Mouse (Mus musculus): ENCODE measurements at regions not wholly inside any gene's neighbourhood (a gene's known extent, or its start where the extent isn't known, plus 50 kb on each side); places are given as distances from the start of the nearest gene placed in this dataset.

DNA sequence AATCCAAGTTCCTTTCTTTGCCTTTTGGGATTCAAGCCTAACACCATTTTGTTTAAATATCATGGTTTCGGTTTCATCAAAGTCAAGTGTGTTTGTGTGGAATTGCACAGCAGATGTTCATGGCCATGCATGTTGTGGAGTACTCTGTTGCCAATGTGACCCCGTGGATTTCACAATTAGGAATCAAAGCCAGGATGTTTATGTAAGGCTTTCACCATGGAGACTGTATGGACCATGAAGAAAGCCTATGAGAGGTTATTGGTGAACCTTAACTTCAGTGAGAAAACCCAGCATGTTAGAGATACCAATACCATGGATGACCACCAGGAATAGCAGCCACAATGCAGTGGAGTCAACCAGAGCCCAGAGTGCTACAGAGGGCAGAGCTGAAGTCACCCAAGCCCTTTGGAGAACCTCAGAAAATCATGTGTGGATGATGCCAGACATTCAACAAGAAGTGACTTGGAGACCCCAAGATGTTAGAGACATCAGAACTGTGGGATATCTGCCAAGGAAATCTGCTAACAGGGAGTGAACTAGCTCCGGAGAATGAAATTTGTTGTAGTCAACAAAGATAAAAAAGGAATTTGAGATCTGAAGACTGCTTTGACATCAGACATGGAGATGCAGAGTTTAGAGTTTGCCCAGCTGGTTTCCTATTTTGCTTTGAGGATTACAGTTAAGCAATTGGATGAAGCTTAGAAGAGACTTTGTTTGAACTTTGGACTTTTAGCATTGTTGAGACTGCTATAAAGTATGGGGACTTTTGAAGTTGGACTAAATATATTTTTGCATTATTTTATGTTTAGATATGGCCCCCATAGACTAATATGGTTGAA lies 615.3 kb downstream of the Tmem182 start:
- DNase-seq = no peak

DNA sequence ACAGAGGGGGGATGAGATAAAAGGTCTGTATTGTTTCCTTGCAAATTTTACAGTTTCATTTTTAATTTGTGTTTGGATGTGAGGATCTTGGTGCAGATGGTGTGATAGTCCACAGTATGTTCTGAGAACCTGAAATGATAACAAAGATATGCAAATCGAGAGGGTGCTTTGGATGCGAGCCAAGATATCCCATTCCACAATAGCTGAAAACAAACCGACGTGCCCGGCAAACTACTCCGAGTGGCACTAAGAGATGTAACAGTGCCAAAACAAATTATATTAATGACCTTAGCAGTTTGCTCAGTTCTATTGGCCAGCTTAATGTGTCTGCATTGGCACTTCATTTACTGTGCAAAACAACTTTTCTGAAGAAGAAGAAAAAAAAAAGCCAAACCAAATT lies 622.5 kb downstream of the Tmem182 start:
- DNase-seq = no peak

DNA sequence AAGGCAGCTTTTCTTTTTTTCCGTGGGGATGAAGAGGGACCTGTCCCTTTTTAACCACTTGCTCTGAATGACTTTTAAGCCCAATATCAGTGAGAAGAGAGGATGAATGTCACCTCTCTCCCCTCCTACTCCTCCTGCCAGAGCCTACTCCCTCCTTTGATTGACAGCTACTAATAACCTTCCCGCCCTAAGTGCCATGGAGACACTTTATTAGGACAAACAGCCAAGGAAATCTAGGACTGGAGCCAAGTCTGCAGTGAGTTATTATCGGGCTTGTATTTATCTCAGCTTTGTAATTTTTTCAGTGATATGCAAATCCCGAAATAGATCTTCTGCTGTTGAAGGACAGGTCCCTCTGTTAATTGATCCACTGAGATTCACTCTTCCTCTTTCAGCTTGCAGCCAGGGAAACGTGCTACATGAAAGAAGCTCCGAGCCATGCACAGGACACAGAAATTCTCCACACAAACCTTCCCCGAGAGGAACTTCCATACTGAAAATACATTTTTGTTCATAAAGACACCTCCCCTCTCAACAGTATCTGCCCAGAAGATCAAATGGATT lies 625.8 kb downstream of the Tmem182 start:
- DNase-seq = no peak

DNA sequence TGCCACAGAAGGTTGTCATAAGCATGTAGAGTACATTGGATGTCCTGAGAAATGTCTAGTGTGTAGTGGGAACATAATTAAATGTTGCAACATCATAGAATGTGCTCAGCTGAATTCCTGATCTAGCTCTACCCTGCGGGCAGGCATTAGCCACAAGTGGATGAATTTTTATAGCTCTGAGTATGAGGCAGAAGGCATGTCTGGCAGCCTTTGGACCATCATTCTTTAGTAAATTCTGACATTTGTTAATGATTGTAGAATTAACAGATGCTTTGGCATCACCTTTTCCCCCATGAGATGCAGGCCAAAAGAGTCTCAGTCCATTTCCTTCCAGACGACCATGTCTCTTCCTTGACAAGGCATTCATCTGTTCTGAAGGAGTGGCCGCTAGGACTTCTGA lies 630.0 kb downstream of the Tmem182 start:
- no peak for DNase-seq

DNA sequence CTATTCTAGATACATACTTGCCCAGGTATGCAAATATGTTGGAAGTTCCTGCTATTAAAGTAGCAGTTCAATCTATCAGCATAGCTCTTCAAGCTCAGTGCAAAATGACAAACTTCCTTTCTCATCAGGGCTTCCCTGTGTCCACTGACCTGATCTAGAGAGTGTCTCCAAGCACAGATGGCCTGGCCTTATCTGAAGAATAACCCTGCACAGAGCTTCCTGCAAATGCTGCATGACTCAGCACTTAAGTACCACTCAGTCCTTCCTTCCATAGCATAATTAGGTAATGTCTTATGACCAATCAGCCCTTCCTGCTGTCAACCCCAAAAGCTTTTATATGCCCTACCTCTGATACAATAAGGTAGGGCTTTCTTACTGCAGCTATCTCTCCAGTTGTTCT lies 644.6 kb downstream of the Tmem182 start:
- DNase-seq = no peak
